8 mouse cellular contexts compared by ENCODE assay signal in genomic region chr6:86004271-86005148, GRCm38 (mm10). TPM values are rescaled to one million over a fixed set of nuclear protein-coding genes. Genes with fewer than 3 reads are reported as not detected.
DNase-seq lines count a peak whose midpoint lies in the region; ATAC-seq lines count a peak whose summit lies in the region.

No protein-coding gene starts in this region.

- peak; percentile 99 for ATAC-seq in inflammation-experienced regulatory T-cells, adult 6 months
- ATAC-seq in megakaryocyte progenitor cell, adult 5-6 weeks (replicated peaks; ENCODE audit: poor library complexity): peak; percentile 100

- peak; percentile 76 to 88 for DNase-seq in adrenal gland, adult (ENCODE audit: inconsistent age in 2 of 2, low spot score in 1 of 2)
- DNase-seq in embryo, embryonic 10.5 days (ENCODE audit: low spot score): peak; percentile 93
- peak; percentile 65 for DNase-seq in gastrocnemius, postnatal 14 days
- DNase-seq in left cerebral cortex, adult 9 months (ENCODE audit: low spot score in 2 of 2): peak; percentile 20 to 83
- DNase-seq in right cerebral cortex, postnatal 14 days: peak; percentile 77
- peak; percentile 54 to 76 for DNase-seq in urinary bladder, postnatal 4 days (ENCODE audit: low spot score in 2 of 2)

- intact Hi-C loops in gastrocnemius, postnatal 14 days (cut with DNase I; ENCODE audit: low total_unique reads): loop anchor here (5.0 to 10.0 kb wide), 2 partner anchors 70 to 167 kb away; no protein-coding TSS in a partner anchor

RNA-seq across cellular contexts. Expression of gene Figla, which starts 11.5 kb away (rescaled TPM):
- not detected for total RNA-seq in gastrocnemius, postnatal 14 days (2021)
- not detected for polyA plus RNA-seq in inflammation-experienced regulatory T-cells, adult 6 months (2017; shearing (Covaris generic))
- not detected in 2 replicates for total RNA-seq in megakaryocyte progenitor cell, adult 5-6 weeks (2015)
- not detected in 2 replicates for total RNA-seq in megakaryocyte progenitor cell, adult 5-6 weeks (2017)

RNA-seq across cellular contexts. Expression of gene Add2, which starts 24.0 kb away (rescaled TPM):
- total RNA-seq in gastrocnemius, postnatal 14 days (2021): under 1 TPM; 0.31 to 0.33 TPM
- polyA plus RNA-seq in inflammation-experienced regulatory T-cells, adult 6 months (2017; shearing (Covaris generic)): not detected
- total RNA-seq in megakaryocyte progenitor cell, adult 5-6 weeks (2015): 2.5 and 4.6 TPM in 2 replicates
- total RNA-seq in megakaryocyte progenitor cell, adult 5-6 weeks (2017): 6.7 and 8.0 TPM in 2 replicates

RNA-seq across cellular contexts. Expression of gene Dusp11, which starts 43.0 kb away (rescaled TPM):
- total RNA-seq in gastrocnemius, postnatal 14 days (2021): 10 to 100 TPM; 36.6 to 44.1 TPM
- 100 to 1,000 TPM; 177 to 212 (median 182) TPM for polyA plus RNA-seq in inflammation-experienced regulatory T-cells, adult 6 months (2017; shearing (Covaris generic))
- total RNA-seq in megakaryocyte progenitor cell, adult 5-6 weeks (2015): 61.4 and 64.5 TPM in 2 replicates
- total RNA-seq in megakaryocyte progenitor cell, adult 5-6 weeks (2017): 36.7 and 38.0 TPM in 2 replicates

Comparison
In these comparisons a context has a peak if more than half of its experiments do, and no peak if none do; other contexts are left out.
1. Peak in every context shown above with its lines: DNase-seq and ATAC-seq.